Mouse (Mus musculus): ENCODE results near the gene Shmt2. TPM values are rescaled to one million over a fixed set of nuclear protein-coding genes. Genes with fewer than 3 reads are reported as not detected.

Shmt2 gene
- polyA plus RNA-seq, 1 experiment: 171 TPM

GRCm38 (mm10) chr10:127499516-127499915 lies 22.7 kb downstream of the Shmt2 start:
- Histone ChIP-seq H3K4me1 (replicated peaks; ENCODE audit: control insufficient read depth, insufficient read depth, low read length) (no peaks in the 10 kb centered on the region), H3K4me3 (ENCODE audit: control insufficient read depth, insufficient read depth, low read length) (no peak overlapping the region), H3K27me3 (ENCODE audit: control insufficient read depth, insufficient read depth, low read length) (no peaks in the 10 kb centered on the region), H3K36me3 (ENCODE audit: control insufficient read depth, insufficient read depth, low read length) (peaks cover 31% of the 10 kb centered on the region), H3K27ac (ENCODE audit: control insufficient read depth, insufficient read depth, low read length) (no peak overlapping the region)
- WGBS: 96% methylated on average over 5 of the region's 5 CpGs
- no peak for DNase-seq
- TF ChIP-seq CTCF (IDR thresholded peaks at IDR 0.05; ENCODE audit: borderline replicate concordance, control insufficient read depth, extremely low read depth, insufficient read depth, low read length, poor library complexity) (no peak), POLR2A (IDR thresholded peaks at IDR 0.05; ENCODE audit: control insufficient read depth, extremely low read depth, insufficient read depth, low read length, poor library complexity) (no peak)

DNA sequence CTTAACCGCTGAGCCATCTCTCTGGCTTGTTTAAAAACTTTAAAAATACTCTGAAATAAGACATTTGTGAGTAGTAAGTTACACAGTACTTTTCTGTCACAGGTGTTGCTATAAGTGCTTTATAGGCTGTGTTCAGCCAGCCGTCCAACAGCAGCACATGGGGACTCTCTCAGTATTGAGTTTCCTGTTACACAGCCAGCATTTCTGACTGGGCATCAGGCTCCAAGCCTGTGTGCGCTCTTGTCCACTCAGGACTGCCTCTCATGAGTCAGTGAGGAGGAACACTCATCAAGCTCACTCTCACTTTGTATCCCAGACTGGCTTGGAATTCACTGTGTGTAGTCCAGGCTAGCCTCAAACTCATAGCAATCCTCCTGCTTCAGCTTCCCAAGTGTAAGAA lies 26.1 kb downstream of the Shmt2 start:
- no peak for TF ChIP-seq CTCF (IDR thresholded peaks at IDR 0.05; ENCODE audit: borderline replicate concordance, control insufficient read depth, extremely low read depth, insufficient read depth, low read length, poor library complexity)
- no peak for TF ChIP-seq POLR2A (IDR thresholded peaks at IDR 0.05; ENCODE audit: control insufficient read depth, extremely low read depth, insufficient read depth, low read length, poor library complexity)
- Histone ChIP-seq H3K36me3 (ENCODE audit: control insufficient read depth, insufficient read depth, low read length) (peaks cover 46% of the 10 kb centered on the region), H3K4me3 (ENCODE audit: control insufficient read depth, insufficient read depth, low read length) (no peak overlapping the region), H3K27me3 (ENCODE audit: control insufficient read depth, insufficient read depth, low read length) (no peaks in the 10 kb centered on the region), H3K4me1 (replicated peaks; ENCODE audit: control insufficient read depth, insufficient read depth, low read length) (no peaks in the 10 kb centered on the region), H3K27ac (ENCODE audit: control insufficient read depth, insufficient read depth, low read length) (no peak overlapping the region)
- WGBS: 94% methylated on average over 3 of the region's 3 CpGs
- no peak for DNase-seq

DNA sequence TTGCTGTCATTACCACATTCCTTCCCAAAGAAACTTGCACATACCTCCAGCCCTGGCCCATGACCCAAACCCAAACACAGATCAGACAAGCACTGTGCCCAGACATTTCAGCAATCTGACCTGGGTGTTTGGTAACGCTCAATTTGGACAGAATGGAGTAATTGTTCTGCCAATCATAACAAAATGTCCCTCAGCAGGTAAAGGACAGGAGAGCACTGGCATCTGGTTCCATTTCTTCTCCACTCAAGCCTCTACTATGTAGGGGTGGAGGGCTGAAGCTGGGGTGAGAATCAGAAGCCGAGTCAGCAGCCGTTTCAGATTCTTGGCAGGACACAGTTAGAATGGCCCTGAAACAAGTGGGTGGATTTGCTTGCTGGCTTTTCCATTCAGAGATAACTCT lies 30.1 kb downstream of the Shmt2 start:
- no peak overlapping the region for H3K27ac ChIP-seq (ENCODE audit: control insufficient read depth, insufficient read depth, low read length)
- TF ChIP-seq CTCF (IDR thresholded peaks at IDR 0.05; ENCODE audit: borderline replicate concordance, control insufficient read depth, extremely low read depth, insufficient read depth, low read length, poor library complexity) (no peak), POLR2A (IDR thresholded peaks at IDR 0.05; ENCODE audit: control insufficient read depth, extremely low read depth, insufficient read depth, low read length, poor library complexity) (no peak)
- no peak for DNase-seq
- WGBS: 96% methylated on average over 3 of the region's 3 CpGs
- H3K36me3 ChIP-seq (ENCODE audit: control insufficient read depth, insufficient read depth, low read length): peaks cover 45% of the 10 kb centered on the region
- no peaks in the 10 kb centered on the region for H3K4me1 ChIP-seq (replicated peaks; ENCODE audit: control insufficient read depth, insufficient read depth, low read length)
- H3K27me3 ChIP-seq (ENCODE audit: control insufficient read depth, insufficient read depth, low read length): no peaks in the 10 kb centered on the region
- no peak overlapping the region for H3K4me3 ChIP-seq (ENCODE audit: control insufficient read depth, insufficient read depth, low read length)

DNA sequence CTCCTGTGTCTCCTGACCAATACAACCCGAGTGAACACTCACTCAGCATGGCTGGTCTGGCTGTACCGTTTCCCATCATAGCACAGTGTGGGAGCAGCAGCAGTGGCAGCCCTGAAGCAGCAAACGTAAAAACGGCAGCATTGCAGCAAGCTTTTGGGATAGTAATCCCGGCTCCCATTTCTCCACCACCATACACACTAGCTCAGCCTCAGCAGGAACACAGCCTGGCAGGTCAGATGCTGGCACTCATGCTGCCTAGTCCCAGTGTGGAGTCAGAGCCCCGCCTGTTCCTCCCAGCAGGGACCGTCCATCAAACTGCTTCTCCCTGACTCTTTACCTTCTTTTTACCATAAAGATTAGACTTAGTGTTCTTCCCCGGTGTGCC lies 31.1 kb downstream of the Shmt2 start:
- DNase-seq: no peak
- TF ChIP-seq POLR2A (IDR thresholded peaks at IDR 0.05; ENCODE audit: control insufficient read depth, extremely low read depth, insufficient read depth, low read length, poor library complexity) (no peak), CTCF (IDR thresholded peaks at IDR 0.05; ENCODE audit: borderline replicate concordance, control insufficient read depth, extremely low read depth, insufficient read depth, low read length, poor library complexity) (no peak)
- no peaks in the 10 kb centered on the region for H3K4me1 ChIP-seq (replicated peaks; ENCODE audit: control insufficient read depth, insufficient read depth, low read length)
- no peak overlapping the region for H3K27ac ChIP-seq (ENCODE audit: control insufficient read depth, insufficient read depth, low read length)
- peaks cover 40% of the 10 kb centered on the region for H3K36me3 ChIP-seq (ENCODE audit: control insufficient read depth, insufficient read depth, low read length)
- no peak overlapping the region for H3K4me3 ChIP-seq (ENCODE audit: control insufficient read depth, insufficient read depth, low read length)
- no peaks in the 10 kb centered on the region for H3K27me3 ChIP-seq (ENCODE audit: control insufficient read depth, insufficient read depth, low read length)
- WGBS: 95% methylated on average over 8 of the region's 8 CpGs

DNA sequence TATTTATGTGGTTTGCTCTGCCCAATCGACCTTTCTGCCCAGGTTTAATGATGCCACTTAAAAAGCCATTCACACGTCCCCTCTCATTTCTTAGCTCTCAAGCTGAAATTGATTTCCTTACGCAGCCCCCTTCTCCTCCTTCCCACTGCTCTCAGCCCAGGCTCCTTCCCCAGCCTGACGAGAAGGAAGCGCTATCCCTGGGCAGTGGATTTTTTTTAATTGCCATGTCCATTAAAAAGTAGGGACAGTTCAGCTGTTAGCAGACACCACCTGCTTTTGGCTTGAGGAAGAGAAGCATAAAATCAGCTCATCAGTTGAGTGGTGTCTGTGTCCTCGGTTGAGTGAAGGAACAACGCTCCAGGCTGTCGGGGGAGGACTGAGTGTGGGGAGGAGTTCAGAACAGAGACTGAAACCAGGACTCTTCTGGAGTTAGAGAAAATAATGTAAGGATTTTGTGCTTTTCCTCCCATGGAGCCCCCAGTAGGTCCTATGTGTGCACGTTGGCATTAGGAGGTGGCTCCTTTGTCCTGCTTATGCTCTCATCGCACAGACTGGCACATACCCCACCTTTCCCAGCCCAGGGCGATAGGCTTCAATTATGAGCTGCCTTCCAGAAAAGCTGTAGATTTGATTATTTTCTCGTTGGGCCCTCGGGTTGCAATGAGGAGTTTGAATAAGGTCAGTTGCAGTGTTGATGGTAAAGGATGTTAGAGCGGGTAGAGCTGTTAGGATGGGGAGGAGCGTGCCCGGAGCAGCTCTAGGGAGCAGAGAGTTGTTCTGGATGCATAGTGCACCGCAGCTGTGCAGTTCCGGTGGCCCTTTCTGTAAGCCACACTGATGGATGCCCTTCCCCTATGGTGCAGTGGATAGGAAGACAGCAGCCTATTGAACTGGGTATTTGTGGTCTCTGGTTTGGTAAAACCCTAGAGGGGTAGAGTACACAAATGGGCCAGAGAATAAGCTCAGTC lies 31.8 kb downstream of the Shmt2 start:
- Histone ChIP-seq H3K36me3 (ENCODE audit: control insufficient read depth, insufficient read depth, low read length) (peaks cover 38% of the 10 kb centered on the region), H3K4me3 (ENCODE audit: control insufficient read depth, insufficient read depth, low read length) (no peak overlapping the region), H3K27ac (ENCODE audit: control insufficient read depth, insufficient read depth, low read length) (no peak overlapping the region), H3K27me3 (ENCODE audit: control insufficient read depth, insufficient read depth, low read length) (no peaks in the 10 kb centered on the region), H3K4me1 (replicated peaks; ENCODE audit: control insufficient read depth, insufficient read depth, low read length) (no peaks in the 10 kb centered on the region)
- WGBS: 95% methylated on average over 18 of the region's 18 CpGs
- TF ChIP-seq POLR2A (IDR thresholded peaks at IDR 0.05; ENCODE audit: control insufficient read depth, extremely low read depth, insufficient read depth, low read length, poor library complexity): no peak
- no peak for TF ChIP-seq CTCF (IDR thresholded peaks at IDR 0.05; ENCODE audit: borderline replicate concordance, control insufficient read depth, extremely low read depth, insufficient read depth, low read length, poor library complexity)
- no peak for DNase-seq

DNA sequence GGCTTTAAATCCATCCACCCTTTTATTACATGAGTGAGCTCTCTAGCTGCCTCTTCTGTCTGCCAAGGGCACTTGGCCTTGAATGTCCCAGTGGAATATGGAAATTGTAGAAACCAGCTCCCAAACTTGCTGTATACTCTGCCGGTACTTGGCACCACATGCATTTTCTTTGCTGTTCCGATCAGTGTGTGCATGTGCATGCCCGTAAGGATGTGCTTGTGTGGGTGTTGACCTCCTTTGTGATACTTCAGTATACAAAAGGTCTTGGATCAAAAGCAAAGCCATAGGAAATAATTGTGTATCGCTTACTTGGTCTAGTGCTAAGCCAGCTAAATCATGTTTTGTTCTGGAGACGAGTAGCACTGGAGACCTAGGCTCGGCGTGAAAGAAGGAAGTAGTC lies 33.4 kb downstream of the Shmt2 start:
- Histone ChIP-seq H3K4me3 (ENCODE audit: control insufficient read depth, insufficient read depth, low read length) (no peak overlapping the region), H3K27me3 (ENCODE audit: control insufficient read depth, insufficient read depth, low read length) (no peaks in the 10 kb centered on the region), H3K4me1 (replicated peaks; ENCODE audit: control insufficient read depth, insufficient read depth, low read length) (0 out of 2 replicates have a peak, but pooled peaks cover 3% of the 10 kb centered on the region), H3K27ac (ENCODE audit: control insufficient read depth, insufficient read depth, low read length) (no peak overlapping the region), H3K36me3 (ENCODE audit: control insufficient read depth, insufficient read depth, low read length) (peaks cover 45% of the 10 kb centered on the region)
- no peak for DNase-seq
- TF ChIP-seq POLR2A (IDR thresholded peaks at IDR 0.05; ENCODE audit: control insufficient read depth, extremely low read depth, insufficient read depth, low read length, poor library complexity): no peak
- TF ChIP-seq CTCF (IDR thresholded peaks at IDR 0.05; ENCODE audit: borderline replicate concordance, control insufficient read depth, extremely low read depth, insufficient read depth, low read length, poor library complexity): no peak
- WGBS: 94% methylated on average over 7 of the region's 7 CpGs
